Mouse (Mus musculus) megakaryocyte, adult 5-6 weeks (primary cell): ENCODE data around the gene Prelp. TPM values are rescaled to one million over a fixed set of nuclear protein-coding genes. Genes with fewer than 3 reads are reported as not detected.

ENCODE experiments used
- ATAC-seq: 2 replicates; pipeline ENCODE4 v1.8.0; 2016; ENCODE audit warnings: mild to moderate bottlenecking, inconsistent platforms; ENCODE audit not compliant: poor library complexity, severe bottlenecking
- total RNA-seq, 2 experiments: library from RNA; stranded (forward) in 1 of 2; stranded (reverse) in 1 of 2; fragments of 153-499, 151-499 nt in 1 of 2; fragments of 221-1000, 200-1000 nt in 1 of 2; gene quantifications; 2 replicates each; pipeline versions ENCODE4 v1.2.3 to v1.2.4; 2015 to 2017

Prelp gene
- total RNA-seq, 2 experiments from 2014 or later, result 0.11 to 0.33 TPM

DNA sequence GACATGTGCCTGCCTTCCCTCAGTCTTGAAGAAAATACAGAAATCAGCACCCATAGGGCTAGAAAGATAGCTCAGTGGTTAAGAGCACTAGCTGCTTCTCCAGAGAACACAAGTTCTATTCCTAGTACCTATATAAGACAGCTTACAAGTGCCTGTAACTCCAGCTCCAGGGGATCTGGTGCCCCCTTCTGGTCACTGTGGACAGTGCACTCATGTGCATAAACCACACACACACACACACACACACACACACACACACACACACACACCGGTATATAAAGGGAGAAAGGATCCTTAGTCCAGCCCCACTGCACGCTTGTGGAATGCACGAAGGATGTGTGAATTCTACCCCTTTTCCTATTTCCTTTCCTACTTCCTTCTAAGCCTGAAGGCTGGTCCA lies 15.0 kb upstream of the Prelp start:
- no peak for ATAC-seq

DNA sequence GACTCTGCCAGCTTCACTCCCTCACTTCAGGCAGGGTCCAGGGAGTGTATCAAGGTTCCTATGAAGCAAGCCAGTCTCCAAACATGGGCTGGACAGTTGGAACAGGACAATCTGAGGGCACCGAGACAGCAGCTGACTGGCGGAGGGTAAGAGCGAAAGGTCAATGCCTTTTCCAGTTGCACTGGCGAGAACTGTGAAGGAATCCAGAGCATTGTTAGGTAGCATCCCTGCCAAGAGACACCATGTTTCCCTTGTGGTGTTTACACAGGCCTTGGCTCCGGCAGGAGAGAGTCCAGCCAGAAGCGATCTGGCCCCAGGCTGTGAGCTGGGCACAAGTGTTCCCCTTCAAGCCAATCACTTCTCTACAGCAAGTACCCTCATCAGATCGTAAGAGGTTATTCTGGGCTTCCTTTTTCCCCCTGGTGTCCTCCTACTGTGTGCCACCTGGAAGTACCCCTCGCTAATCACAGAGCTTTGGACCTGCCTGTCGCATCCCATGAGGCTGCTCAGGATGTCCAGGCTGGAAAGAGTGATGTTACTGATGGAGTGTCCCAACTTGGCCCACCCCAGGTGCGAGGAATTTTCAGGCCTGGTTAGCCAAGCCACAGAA lies 13.2 kb upstream of the Prelp start:
- ATAC-seq, result no peak

DNA sequence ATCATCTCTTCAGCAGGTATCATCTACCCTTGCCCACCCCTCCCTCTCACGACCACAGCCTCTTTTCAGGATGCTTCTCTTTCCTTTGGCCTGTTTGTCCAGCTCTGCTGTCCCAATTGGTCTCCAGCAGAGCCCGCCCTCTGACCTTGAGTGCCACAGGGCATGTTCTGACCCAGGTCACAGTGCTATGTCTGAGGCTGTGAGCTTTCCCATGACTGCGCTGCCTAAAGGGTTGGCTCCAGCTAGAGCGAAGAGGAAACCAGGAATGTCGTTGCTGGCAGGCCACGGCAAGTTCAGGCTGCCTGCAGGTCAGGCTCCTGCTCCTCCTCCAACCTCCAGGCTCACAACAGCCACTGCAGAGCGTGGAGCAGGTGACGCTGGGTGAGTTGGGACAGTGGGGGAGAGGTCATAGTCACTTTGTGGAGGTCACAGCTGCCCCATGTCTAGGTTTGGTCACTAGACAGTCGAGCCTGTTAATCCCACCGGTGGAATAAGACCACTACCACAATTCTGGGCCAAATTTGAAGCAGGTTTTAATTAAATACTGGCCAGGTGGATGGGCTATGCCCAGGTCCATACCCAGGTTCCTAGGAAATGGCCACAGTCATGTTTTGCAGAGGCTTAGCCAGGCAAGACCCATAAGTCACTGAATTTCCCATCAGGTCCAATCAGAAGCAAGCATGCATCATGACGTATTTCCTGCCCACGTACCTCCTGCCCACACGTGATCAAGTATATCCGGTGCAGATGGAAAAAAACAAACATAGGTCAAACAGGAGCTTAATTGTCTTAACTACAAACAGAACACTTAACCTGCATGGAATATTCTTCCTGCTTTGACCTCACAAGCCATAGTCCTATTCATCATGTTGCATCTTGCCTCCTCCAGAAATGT lies 12.3 kb upstream of the Prelp start:
- ATAC-seq, result no peak

DNA sequence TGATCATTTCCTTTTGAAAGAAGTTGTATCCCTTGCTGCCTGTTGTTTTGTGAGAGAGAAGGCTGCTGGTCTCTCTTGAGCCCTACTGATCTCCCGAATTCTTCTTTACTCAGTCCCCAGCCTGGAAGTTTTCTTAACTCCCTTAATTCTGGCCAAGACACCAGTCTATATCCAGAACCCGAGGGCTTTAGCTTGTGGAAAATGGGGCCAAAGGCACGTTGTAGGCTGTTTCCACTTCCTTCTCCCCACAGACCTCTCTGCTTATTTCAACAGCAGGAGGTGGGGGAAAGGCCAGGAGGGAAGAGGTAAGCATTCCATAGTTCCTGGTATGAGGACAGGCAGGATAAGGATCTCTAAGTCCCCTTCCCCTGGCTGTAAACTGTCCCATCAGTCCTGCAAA lies 8.8 kb upstream of the Prelp start:
- no peak for ATAC-seq

DNA sequence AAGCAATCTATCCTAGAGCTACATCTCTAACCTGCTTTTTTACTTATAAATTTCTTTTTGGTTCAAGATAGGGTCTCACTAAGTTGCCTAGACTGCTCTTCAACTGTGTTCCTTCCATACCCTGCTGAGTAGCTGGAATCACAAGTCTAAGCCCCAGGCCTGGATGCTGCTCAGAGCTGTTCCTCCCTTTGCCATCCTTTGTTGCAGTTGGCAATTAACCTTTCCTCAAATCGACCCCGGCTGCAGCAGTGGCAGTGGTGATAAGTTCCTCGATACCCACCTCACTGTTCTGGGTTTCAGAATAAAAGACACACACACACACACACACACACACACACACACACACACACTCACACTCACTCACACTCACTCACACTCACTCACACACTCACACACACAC lies 4.0 kb upstream of the Prelp start:
- no peak for ATAC-seq

DNA sequence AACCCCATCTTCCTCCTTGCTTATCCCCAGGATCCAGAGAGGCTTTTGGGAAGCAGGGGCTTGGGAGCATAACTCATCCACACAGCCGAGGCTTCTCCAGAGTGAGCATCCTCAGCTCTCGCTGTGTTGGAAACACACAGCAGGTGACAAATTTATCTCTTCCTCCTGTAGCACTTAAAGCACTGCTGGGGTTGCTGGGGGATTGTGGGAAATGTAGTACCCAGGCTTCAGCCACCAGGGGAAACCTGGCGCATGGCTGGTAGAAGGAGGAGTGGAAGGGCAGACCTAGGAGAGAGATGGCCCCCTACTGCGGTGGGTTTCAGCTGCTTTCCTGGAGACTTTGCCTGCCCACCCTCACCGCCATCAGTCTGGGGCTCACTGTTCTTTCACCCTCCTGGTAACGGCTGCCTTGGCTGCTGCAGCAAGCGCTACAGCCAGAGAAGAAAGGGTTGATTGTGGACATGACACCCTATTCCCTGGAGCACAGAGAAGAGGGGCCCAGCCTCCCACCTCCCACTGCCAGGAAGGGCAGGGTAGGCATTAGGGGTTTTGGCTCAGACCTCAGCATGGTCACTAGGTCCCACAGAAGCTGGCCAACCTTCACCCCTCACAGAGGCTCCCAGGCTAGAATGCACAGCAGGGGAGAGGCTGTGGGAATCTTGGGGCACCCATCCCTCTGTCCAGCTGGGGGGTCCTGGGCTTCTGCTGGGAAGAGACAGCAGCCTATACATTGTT lies 3.1 kb upstream of the Prelp start:
- ATAC-seq, result no peak

DNA sequence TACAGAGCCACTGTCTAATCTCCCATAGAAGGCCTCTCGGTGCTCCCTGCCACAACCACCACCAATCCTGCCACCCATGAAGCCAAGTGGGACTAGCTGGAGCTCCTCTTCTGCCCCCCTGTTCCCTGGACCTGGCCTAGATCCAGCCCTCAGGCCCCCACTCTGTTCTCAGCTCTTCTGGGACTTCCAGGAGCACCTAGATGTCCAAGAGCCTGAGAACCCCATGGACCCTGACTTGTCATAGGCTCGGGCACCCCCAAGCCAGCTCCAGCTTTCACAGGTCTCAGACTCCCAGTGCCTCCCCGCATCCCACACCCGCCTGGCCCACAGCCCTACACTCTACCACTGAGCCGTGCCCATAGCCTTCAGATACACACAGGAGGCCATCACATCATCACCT lies 1.9 kb upstream of the Prelp start:
- ATAC-seq, result no peak

DNA sequence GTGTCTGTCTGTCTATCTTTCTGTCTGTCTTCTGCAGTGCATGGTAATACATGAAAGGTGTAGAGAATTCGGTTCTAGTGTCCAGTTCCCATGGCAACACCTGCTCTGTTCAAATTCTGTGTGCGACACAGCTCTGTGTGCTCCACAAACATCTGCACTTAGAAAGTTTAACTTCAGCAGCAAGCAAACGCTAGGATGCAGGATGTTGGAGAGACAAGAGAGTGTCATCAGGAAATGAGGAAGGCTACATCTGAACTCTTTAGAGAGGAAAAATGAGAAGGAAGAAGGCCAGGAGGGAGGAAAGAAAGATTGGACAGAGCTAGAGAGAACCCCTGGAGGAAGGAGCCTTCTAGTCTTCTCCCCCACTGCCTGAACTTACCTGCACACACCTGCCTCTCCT lies 338 bp downstream of the Prelp start:
- no peak for ATAC-seq

DNA sequence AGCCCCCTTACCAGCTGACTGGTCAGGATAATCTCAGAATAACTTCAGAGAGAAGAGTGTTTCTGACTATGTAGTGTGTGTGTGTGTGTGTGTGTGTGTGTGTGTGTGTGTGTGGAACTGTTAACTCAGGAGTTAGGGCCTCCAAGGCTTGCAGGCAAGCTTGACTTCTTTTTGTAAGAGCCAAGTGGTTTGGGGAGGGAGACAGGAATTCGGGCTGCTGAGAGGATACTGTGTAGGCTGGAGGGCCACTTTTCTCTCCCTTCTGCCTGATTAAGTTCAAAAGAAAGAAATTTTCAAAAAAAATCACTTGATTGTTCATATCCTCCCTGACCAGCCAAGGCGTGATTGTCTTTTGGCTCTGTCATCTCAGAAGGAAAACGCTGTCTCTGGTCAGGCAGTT lies 813 bp downstream of the Prelp start:
- no peak for ATAC-seq

DNA sequence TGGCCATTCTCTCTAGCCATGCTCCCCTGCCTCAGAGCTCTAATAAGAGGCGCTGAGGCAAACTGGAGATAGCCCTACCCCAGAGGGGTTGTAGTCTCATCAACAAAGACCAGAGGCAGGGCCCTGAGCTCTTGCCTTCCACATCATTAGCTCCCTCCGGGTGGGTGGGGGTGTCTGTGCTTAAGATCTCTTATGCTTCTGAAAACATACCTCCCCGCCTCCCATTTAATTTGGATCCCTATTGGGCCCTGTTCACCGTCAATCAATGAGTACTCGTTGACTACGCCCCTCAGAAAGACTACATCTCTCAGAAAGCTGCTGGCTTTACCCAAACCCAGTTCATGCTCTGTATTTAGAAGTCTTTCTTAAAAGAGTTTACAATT lies 3.1 kb downstream of the Prelp start:
- no peak for ATAC-seq

DNA sequence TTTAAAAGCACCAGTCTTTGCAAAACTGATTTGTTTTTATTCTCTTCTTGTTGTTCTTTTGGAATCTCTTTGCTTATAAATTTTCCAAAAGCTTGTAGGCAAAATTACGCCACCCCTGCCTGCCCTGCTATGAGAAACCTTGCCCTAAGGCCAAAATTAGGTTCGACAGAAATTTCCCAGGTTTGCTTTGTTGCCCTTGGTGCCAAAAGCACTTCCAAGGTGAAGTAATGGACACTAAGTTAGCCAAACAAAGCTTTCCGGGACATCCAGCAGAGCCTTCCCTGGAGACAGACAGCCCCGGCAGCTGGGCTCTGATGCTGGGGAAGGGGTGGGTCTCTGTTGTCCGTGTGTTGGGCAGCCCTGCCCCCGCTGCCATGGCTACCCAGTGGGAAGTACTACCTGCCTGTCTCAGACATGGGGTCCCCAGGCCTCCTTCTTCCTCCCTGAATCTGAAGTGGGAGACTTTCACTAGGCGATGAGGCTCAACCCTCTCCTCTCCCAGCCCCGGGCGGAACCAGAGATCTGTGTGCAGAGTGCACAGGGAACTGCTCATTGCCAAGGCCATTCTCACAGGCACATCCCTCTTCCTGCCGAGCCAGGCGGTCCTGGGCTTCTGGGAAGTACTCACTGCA lies 3.6 kb downstream of the Prelp start:
- no peak for ATAC-seq

DNA sequence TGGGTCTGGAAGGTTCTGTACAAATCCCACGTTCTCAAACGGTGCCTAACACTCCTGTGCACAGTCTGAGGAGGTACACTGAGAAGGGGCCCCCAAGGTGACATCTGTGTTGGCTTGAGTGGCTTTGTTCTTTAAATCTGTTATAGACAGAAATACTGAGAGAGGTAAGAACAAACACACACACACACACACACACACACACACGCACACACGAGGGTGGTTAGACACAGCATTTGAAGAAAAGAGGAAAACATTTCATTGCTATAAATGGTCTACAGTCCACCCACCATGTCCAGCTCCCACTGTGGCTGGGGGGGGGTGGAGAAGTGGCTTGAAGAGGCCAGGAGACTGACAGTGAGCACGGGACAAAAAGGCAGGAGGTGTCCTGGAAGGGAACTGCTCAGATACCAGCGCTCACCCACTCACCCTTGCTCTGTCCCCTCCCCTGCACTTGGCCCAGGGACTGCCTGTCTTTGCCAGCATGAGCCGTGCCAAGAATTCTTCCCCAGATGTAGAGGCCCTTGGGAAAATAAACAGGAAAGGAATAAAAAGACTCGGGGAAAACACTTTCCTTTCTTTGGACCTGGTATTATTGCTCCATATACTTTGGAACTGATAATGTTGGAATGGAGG lies 5.4 kb downstream of the Prelp start:
- no peak for ATAC-seq

DNA sequence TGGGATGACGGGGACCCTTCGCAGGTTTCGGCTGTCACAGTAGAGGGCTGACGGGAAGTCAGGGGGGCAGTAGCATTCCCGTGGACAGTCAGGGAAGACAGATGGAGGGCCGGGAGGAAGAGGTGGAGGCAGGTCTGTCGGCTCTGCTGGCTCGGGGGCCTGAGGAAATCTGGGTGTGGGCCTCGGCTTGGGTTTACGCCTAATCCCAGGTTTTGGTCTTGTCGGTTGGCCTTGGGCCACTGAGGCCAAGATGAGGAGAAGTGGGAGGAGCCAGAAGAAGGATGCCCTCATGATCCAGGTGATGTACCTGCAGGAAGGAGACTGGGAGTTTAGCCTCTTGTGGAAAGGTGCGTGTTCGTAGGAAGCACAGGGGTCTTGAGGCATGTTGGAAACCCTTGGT lies 6.1 kb downstream of the Prelp start:
- no peak for ATAC-seq

DNA sequence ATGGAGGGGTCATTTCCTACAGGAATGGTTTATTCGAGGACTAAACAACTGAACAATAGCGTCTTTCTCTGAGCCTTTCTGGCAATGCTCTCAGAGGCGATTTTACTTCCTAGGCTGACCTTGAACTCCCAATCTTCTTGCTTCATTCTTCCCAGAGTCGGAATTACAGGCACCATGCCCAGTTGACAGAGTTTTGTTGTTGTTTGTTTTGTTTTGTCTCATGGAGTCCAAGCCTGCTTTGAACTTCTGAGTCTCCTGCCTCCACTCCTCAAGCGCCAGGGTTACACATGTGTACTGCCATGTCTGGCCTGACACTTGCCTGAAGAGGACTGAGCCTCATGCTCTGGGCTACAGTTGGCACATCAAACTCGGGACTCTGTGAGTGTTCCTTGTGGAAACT lies 8.2 kb downstream of the Prelp start:
- no peak for ATAC-seq

DNA sequence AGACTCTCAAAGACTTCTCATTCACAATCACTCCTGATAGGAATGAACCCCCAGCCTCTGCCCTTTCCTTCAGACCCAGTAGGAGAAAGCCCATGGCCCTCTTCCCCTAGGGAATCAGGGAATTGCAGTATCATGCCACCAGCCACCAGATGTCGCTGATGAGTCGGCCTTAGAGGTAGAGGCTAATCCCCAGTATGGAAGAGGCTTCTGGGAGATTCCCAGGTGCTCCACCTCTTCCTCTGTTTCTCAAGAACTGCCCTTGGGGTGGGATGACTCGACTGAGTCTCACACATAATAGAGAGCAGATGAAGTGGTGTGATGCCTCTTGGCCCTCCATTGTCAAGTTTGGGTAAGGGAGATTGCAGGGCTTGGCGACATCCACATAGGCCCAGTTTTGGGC lies 9.8 kb downstream of the Prelp start:
- ATAC-seq, result peak; percentile 63

DNA sequence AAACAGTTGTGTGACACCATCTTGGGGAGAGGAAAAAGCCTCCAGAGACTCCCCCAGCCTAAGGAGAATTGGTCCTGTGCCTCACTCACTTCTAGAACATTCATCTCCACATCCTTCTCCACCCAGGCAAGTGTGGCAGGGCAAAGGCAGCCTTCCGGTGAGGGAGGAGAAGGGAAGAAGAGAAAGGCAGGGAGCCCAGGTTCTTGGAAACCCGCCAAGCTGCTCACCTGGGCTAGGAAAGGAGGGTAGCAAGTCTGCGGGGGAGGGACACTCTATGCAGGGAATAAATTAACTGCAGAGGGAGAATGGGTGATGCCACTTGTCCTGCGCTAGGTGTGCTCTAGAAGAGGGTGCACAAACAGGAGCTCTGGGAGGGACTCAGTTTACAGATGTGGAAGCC lies 10.2 kb downstream of the Prelp start:
- no peak for ATAC-seq

DNA sequence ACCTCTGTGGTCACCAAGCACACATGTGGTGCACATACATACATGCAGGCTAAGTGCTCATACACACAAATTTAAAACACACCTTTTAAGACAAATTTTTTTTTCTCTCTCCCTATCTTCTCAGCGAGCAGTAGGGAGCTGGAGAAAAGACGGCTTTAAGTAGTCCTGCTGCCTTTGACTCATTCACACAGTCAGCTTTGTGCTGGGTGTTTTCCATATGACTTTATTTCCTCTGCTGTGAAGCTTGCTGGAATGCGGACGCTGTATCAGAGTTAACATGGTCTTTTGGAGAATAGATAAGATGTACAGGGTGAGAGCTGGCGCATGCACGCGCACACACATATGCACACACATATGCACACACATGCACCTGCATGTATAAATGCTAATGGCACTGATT lies 11.1 kb downstream of the Prelp start:
- no peak for ATAC-seq

DNA sequence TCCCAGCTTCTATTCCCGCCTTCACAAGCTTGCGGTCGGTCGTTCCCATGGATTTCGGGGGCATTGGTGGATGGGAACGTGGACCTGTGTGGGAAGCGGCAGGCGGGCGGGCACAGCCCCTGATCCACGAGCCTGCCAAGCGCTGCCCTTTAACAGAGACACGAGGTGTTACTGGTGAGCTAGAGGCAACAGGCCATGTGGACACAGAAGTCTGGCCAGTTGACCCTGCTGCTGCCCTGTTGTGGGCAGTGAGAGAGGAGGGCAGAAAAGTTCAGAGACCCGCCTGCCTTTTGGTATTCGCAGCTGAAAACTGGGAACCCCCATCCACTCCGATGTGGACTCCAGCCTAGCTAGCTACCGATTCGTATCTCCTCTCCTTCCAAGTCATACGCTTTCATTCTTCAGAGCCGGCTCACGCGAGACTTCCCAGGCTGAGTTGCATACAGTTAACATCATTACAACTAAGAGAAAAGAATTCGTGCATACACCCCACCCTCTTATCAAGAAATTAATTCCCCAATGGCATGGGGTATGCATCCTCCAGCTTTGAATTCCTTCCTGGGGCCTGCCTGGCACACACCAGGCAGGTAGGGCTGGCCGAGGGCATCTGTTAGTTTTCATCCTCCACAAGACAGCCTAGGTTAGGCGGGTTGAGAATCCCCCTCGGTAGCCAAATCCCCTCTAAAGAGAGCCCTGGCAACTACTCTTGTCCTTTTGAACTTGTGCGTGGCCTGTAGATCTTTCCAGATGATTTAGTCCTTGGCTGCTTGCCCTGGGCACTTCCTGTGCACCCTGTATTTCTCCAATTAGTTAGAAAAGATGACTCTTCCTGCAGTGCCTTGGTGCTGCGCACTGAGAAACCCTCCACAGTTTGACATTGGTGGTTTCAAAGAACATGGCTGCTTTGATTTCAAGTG lies 12.3 kb downstream of the Prelp start:
- ATAC-seq, result no peak

DNA sequence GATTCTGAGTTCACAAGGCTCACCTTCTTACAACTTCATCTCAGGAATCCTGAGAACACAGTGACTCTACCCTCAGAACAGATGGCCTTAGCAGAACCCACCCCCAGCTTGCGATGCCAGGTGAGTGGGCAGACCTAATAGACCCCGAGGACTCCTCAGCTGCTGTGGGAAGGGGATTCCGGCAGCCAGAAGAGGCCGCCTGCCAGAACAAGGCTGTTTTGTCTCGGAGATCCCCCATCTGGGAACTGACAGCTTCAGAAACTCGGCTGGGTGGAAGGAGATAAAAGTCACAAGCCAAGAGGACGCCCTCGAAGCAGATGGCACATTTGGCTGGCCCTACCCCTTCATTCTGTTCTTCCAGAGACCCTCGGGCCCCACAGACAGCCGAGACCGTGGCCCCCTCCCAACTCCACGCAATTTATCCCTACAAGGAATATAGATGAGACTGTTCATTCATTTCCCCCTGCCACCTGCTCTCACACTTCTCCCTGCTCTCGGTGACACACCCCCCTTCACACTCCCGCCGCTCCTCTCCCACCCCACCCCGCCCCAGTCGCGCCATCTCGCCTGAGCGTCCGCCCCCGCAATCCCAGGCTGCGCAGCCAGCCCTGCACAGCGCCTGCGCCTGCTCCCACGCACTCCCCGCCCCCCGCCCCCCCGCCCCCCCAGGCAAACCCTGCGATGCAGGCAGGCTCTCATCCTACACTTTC lies 13.1 kb downstream of the Prelp start, which contains the start of gene Optc:
Optc (minus strand) TSS at position 51 of the 710 bp plus-strand sequence.
- no peak for ATAC-seq
